Mouse (Mus musculus) cerebral cortex, adult 2 months (tissue): ENCODE results near the gene Dnah5.

ENCODE experiments used
- WGBS: fragments of 180-500 bp; shearing (Covaris S2); methylation state at CpG from one replicate; pipeline ENCODE4 v1.1.7; 2018; 5-methylcytosine and 5-hydroxymethylcytosine counted together

Dnah5 gene

GRCm38 (mm10) chr15:28203111-28204075, at the start of gene Dnah5:
Gene Dnah5 (plus strand): TSS chr15:28203752.
- WGBS: 76% methylated on average over 20 of the region's 20 CpGs

GRCm38 (mm10) chr15:28154822-28155501, 48.6 kb upstream of the Dnah5 start:
- 9% methylated on average over 27 of the region's 27 CpGs for WGBS

DNA sequence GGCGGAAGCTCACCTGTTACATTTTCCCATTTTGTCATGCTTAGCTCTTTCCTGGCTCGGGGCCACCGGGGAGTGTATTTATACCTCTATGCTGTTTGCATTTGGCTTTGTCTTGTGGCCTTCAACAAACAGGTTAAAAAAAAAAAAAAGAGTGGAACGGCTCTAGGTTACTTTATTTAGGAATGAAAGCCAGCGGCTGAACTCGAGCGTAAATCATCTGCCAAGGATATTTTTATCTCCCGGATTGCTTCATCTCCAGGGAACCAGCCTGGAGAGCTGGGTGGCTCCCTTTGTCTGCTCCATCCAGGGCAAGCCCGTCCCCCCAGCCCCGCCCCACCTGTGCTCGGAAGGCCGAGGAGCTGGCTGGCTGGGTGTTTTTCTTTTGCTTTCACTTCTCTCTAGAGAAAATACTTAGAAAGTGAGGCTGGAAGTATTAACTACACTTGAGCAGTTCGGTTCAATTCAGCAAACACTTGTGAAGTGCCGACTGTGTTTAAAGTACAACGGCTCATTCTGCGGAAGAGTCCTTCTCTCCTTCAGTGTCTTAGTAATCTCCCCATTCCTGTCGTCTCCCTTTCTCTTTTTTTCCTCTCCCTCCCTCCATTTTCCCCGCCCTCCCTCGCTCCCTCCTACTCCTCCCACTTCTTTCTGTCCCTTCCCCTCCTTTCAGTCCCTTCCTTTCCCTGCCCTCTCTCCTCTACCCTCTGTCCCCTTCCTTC, 44.6 kb upstream of the Dnah5 start:
- 4% methylated on average over 19 of the region's 19 CpGs for WGBS

DNA sequence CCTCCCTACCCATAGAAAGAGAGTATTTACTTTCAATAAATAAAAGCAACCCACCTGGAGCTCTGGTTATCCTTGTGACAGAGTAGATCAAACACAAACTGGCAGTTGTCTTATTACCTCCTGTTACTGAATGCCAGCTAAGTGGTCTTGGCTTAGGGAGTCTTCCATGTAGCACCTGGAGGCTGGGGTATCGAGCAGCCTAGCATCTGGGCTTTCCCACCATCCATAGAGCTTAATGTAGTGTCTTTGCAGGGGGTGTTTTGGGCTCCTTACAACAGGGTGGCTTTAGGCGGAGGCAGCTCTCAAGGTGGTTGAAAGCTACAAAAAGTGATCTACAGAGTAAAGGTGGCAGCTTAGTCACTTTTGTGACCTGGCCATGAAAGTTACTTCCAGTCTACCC, 41.3 kb upstream of the Dnah5 start:
- WGBS: 100% methylated on average over 2 of the region's 2 CpGs

- WGBS: 90% methylated on average over 7 of the region's 7 CpGs
Observed at GRCm38 (mm10) chr15:28165234-28165633, 38.3 kb upstream of the Dnah5 start.

GRCm38 (mm10) chr15:28166090-28166489, 37.5 kb upstream of the Dnah5 start:
- WGBS: 82% methylated on average over 6 of the region's 6 CpGs

GRCm38 (mm10) chr15:28178951-28179350, 24.6 kb upstream of the Dnah5 start:
- 90% methylated on average over 11 of the region's 11 CpGs for WGBS

GRCm38 (mm10) chr15:28179556-28179955, 24.0 kb upstream of the Dnah5 start:
- 89% methylated on average over 6 of the region's 6 CpGs for WGBS

- whole genome bisulfite sequencing: 8% methylated on average over 10 of the region's 10 CpGs
Observed at GRCm38 (mm10) chr15:28181862-28182261, 21.7 kb upstream of the Dnah5 start.

- WGBS: 56% methylated on average over 3 of the region's 3 CpGs
Observed at GRCm38 (mm10) chr15:28182567-28182966, 21.0 kb upstream of the Dnah5 start.

DNA sequence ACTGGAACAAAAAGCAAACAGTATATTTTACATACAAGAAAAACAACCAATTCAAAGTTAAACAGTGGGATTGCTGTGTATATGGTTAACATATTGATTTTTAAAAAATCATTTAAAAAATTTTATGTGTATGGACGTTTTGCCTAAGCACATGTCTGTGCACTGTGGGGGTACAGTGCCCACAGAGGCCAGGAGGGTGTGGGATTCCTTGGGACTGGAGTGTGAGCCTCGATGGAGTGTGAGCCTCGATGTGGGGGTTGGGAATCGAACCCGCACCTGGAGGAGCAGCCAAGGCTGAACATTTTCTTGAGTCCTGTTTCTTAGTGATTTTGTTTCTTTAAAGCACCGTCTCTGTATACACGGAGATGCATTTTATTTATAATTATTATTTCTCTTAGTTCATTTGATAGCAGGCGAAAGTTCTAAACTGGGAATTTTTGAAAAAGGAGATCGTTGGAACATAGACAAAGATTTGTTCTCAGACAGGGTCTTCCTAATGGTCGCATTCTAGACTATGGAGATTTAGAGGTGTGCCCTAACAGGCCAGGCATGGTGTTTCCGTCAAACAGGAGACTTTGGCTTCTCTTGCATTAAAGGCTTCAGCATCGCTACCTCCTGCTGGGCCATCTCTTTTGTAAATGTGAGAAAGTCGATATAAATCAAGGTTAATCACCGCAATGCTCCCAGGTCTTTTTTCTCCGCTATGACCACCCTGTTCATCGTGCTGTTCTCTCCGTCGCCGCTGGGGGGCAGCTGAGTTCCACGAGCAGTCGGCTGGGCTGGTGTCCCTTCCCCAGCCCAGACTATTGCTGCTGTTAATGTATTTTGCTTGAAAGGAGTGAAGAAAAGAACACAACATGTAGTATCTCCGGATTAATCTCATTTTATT, 15.8 kb upstream of the Dnah5 start:
- WGBS: 22% methylated on average over 22 of the region's 22 CpGs

DNA sequence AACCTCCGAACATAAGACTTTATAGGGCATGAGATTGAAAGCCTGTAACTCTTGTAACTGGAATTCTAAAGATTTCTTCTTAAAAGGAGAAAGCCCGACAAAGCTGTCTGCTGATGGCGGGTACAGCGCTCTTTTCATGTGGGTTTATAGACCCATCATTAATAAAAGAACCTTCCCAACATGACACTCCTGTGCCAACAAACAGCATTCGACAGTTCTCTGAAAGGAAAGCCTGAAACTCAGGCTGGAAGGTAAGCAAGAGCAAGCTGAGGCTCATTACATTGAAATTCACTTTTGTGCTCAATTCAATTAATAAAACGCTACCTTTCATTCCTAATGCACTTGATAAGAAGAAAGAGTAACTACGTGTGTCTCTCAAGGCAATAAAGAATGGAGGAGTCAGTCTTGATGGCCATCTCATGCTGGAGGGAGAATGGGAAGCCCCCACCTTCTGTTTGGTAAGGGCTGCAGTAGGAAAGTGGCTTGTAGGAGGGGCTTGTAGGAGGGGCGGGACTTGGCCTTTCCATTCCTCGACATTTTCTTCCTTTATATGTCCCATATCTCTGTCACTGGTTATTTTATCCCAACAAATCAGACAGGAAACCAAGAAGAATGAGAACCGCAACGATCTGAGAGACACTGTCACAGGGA, 15.1 kb upstream of the Dnah5 start:
- 53% methylated on average over 11 of the region's 11 CpGs for WGBS

DNA sequence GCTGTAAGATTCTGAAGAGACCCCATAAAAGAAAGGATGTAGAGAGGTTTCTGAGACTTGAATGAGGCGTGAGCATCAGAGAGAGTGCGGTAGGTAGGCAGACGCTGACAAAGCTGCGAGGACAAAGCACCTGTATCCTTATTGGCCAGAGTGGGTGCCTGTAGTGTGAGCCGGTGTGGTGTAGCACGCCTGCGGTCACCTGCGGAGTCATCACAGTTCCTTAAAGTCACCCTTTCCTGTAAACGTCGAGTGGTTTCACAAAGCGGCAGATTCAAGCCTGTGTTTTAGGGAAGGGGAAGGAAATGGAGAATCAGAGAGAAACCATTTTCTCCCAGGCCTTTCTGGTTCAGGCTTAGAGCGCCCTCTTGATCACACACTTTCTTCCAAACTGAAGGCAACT, 13.9 kb upstream of the Dnah5 start:
- 43% methylated on average over 12 of the region's 12 CpGs for WGBS

- 66% methylated on average over 4 of the region's 4 CpGs for WGBS
Observed at GRCm38 (mm10) chr15:28198609-28199008, 4.9 kb upstream of the Dnah5 start.

DNA sequence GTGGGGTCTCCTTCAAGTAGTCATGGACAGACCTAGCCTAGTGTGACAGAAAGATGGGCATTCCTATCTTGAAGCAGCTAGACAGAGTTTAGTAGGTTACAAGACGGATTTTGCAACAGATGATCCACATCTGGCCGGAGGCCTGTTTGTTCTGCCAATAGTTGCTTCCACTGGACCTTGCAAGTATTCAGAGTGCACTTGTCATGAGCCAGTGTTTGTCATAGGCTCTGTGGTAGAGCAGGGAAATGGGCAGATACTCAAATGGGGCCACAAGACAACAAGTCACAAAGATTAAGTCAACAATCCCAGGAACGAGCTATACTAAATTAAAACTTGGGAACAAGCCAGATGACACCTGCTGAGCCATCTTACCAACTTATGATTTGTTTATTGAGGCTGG, 1.1 kb downstream of the Dnah5 start:
- 84% methylated on average over 3 of the region's 3 CpGs for WGBS

DNA sequence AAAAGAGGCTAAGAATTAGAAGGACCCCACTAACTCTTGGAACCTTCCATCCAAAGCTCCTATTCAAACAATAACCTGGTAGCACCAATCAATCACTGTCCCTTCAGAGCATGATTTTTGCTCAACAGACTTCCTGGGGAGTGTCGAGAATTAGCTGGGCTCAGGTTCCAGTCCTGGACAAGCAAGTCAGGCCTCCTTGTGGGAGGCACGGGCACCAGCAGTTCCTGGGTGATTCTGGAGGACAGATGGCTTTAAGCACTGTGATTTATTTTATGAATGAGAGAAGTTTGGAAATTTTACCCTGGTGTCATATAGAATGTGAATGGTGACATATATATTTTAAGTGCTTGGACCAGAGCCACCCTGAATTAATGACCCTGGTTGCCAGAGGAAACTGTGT, 4.0 kb downstream of the Dnah5 start:
- 50% methylated on average over 2 of the region's 2 CpGs for WGBS

GRCm38 (mm10) chr15:28213057-28213456, 9.5 kb downstream of the Dnah5 start:
- WGBS: 57% methylated on average over 5 of the region's 5 CpGs

GRCm38 (mm10) chr15:28216358-28216757, 12.8 kb downstream of the Dnah5 start:
- WGBS: 64% methylated on average over 8 of the region's 8 CpGs

DNA sequence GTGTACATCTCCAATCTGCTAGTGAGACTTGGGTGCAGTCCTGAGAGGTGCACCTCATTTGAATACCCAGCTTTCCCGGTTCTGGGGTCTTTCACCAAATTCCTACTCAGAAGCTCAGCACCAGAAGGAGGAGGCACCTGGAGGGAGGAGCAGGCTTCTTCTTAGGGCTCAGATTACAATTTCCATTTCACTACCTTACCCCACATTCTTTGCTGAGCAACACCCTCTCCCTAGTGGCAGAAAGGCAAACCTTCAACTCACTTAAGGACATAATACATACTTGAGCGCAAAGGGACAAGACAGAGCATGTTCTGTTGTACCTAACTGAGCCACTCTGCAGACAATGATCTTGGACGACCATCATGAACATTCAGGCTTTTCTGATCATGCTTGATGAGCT, 23.8 kb downstream of the Dnah5 start:
- WGBS: 72% methylated on average over 3 of the region's 3 CpGs

GRCm38 (mm10) chr15:28260250-28260649, 56.7 kb downstream of the Dnah5 start:
- 82% methylated on average over 1 of the region's 1 CpGs for WGBS

DNA sequence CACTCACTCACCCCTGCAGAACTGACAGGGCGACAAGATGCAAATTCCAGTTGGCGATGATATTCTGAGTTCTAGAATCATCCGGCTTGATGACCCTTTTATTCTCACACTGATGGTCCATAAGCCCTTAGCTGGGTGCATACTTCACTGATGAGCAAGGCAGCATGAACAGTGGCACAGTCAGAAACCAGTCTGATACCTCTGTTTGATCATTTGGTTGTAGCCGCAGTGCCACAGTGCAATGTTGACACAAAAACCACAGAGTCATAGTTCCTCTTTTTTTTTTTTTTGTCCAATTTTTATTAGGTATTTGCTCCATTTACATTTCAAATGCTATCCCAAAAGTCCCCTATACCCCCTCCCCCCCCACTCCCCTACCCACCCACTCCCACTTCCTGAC, 95.9 kb downstream of the Dnah5 start:
- WGBS: 90% methylated on average over 4 of the region's 4 CpGs
